31 mouse cellular contexts compared by ENCODE assay signal in genomic region chr1:58669635-58670034, GRCm38 (mm10). TPM values are rescaled to one million over a fixed set of nuclear protein-coding genes. Genes with fewer than 3 reads are reported as not detected.
"Had no signal": no experiment of that assay in that cellular context is flagged by ENCODE, and none has a peak within 500 bp of the region (broad histone marks: within the 10 kb centered on the region; RNA-seq: fewer than 3 reads in every experiment).

No protein-coding gene starts in this region.

RNA-seq across cellular contexts. Expression of gene Als2cr12, which starts 26.2 kb away (rescaled TPM):
- total RNA-seq: gastrocnemius, adult 18-20 months; gastrocnemius, adult 8-10 months; gastrocnemius, postnatal 14 days; gastrocnemius, postnatal 36 days; heart, adult 2 months; heart, postnatal 14 days; heart, postnatal 36 days; layer of hippocampus, adult 18-20 months; layer of hippocampus, adult 8-10 months; layer of hippocampus, postnatal 14 days; layer of hippocampus, postnatal 36 days; left cerebral cortex, adult 18-20 months; left cerebral cortex, adult 8-10 months; left cerebral cortex, postnatal 10 days; left cerebral cortex, postnatal 25 days; left cerebral cortex, postnatal 4 days had no signal
- polyA plus RNA-seq: heart, embryonic 11.5 days; heart, embryonic 13.5 days; heart, embryonic 15.5 days; heart, postnatal 0 days; hindbrain, embryonic 10.5 days; hindbrain, embryonic 12.5 days; hindbrain, embryonic 14.5 days; hindbrain, embryonic 16.5 days; intestine, embryonic 14.5 days; kidney, embryonic 15.5 days; limb, embryonic 11.5 days; limb, embryonic 13.5 days; liver, adult 2 months; liver, embryonic 12.5 days; liver, embryonic 14.5 days had no signal
